8 mouse cellular contexts compared by ENCODE assay signal in the genomic region with DNA sequence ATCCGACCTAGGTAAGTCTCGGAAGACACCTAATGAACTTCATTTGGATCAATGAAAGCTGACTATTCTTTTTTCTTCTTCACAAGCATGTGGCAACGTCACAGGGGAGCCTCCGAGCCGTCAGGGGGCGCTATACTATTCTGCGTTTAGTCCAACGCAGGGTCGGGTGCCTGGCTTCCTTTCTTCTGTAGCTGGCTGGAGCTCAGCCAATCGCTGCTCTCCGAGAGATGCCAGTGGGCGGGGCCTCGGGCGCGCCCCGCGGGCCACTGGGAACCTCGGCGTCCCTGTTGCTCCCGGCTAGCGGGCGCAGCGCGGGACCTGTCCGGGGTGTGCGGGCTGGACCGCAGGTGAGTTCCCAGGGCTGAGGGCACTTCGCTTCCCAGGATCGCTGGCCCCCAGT. TPM values are rescaled to one million over a fixed set of nuclear protein-coding genes. Genes with fewer than 3 reads are reported as not detected.
A peak's percentile ranks its signal among the peaks of the same experiment; 100 is the strongest.
DNase-seq lines count a peak whose midpoint lies in the region; ATAC-seq lines count a peak whose summit lies in the region.

A gene (plus strand): TSS at position 233 of the 400 bp plus-strand sequence.

- H3K4me3 ChIP-seq in intestine, embryonic 14.5 days (ENCODE audit: low read depth, low read length) = peak within 1 kb of the TSS; percentile 100

- H3K9ac ChIP-seq in intestine, embryonic 14.5 days (ENCODE audit: low read length) = peak within 1 kb of the TSS; percentile 93

- WGBS in intestine, embryonic 14.5 days = under 1% methylated on average over 29 of the region's 29 CpGs

- H3K27me3 ChIP-seq in intestine, embryonic 14.5 days (replicated peaks; ENCODE audit: control insufficient read depth, insufficient read depth, low read length) = 0 out of 2 replicates have a peak, but pooled peaks cover 3% of the 10 kb centered on the region

- ATAC-seq in intestine, embryonic 14.5 days (replicated peaks; ENCODE audit: low FRiP score, low TSS enrichment, low read depth) = peak; percentile 97

- H3K9me3 ChIP-seq in intestine, embryonic 14.5 days (ENCODE audit: control insufficient read depth, low read length) = no peaks in the 10 kb centered on the region

- H3K4me1 ChIP-seq in intestine, embryonic 14.5 days (replicated peaks; ENCODE audit: control insufficient read depth, insufficient read depth, low read length) = peaks cover 6% of the 10 kb centered on the region

- peak within 1 kb of the TSS; percentile 83 for H3K4me2 ChIP-seq in intestine, embryonic 14.5 days (ENCODE audit: low read length)

- intact Hi-C loops in left cerebral cortex, postnatal 14 days (cut with DNase I) = loop anchor here (5.0 to 10.0 kb wide), 2 partner anchors 166 to 209 kb away; a partner anchor contains a TSS

- peak; percentile 99 to 100 for DNase-seq in adrenal gland, adult 18-20 months (ENCODE audit: low spot score in 2 of 2)
- DNase-seq in embryo, embryonic 11 days = peak; percentile 98
- peak; percentile 96 for DNase-seq in gastrocnemius, postnatal 25 days
- peak; percentile 100 for DNase-seq in intestine, embryonic 14.5 days (ENCODE audit: low spot score)
- DNase-seq in left cerebral cortex, postnatal 14 days (ENCODE audit: low spot score in 2 of 2) = peak; percentile 98 to 100
- DNase-seq in mesoderm, embryonic 11.5 days (ENCODE audit: low read depth, low spot score) = peak; percentile 98
- peak; percentile 96 to 97 for DNase-seq in right cerebral cortex, postnatal 36 days (ENCODE audit: low spot score in 2 of 2)
- DNase-seq in yolk sac, embryonic 10.5 days (ENCODE audit: low spot score) = peak; percentile 94

- peak within 1 kb of the TSS; percentile 35; the same call in 1 of the 2 replicates for H3K27ac ChIP-seq in intestine, embryonic 14.5 days (ENCODE audit: low read depth)

- H3K36me3 ChIP-seq in intestine, embryonic 14.5 days (ENCODE audit: control insufficient read depth, insufficient read depth, low read length) = peaks cover 19% of the 10 kb centered on the region

RNA-seq across cellular contexts. Expression of the gene that starts here (rescaled TPM):
- total RNA-seq in adrenal gland, adult 18-20 months (2021) = 10 to 100 TPM; 50.9 to 54.2 TPM
- 10 to 100 TPM; 32.7 to 33.4 TPM for total RNA-seq in gastrocnemius, postnatal 25 days (2021)
- polyA plus RNA-seq in intestine, embryonic 14.5 days (2014; fragmentation: Nextera tagmentation; extraction: Ambion mirVana) = 60.3 and 61.9 TPM in 2 replicates
- 10 to 100 TPM; 47.2 to 47.6 TPM for total RNA-seq in left cerebral cortex, postnatal 14 days (2021)

Comparison
In these comparisons a context has a peak if more than half of its experiments do, and no peak if none do; other contexts are left out.
1. Peak in every context shown above with its lines: DNase-seq, ATAC-seq, H3K4me3 ChIP-seq and H3K27ac ChIP-seq.